Mouse (Mus musculus) cerebellum, postnatal 36 days (tissue): ENCODE data around the gene Sds.

Source experiments
- DNase-seq, 2 experiments: peaks; one replicate each; pipeline ENCODE4 v3.0.0; 2021 to 2022; ENCODE audit warnings: mixed read lengths in 2 of 2

Gene Sds

GRCm38 (mm10) chr5:120440733-120441132, 35.6 kb upstream of the Sds start:
- DNase-seq, result peak; percentile 96 to 97

DNA sequence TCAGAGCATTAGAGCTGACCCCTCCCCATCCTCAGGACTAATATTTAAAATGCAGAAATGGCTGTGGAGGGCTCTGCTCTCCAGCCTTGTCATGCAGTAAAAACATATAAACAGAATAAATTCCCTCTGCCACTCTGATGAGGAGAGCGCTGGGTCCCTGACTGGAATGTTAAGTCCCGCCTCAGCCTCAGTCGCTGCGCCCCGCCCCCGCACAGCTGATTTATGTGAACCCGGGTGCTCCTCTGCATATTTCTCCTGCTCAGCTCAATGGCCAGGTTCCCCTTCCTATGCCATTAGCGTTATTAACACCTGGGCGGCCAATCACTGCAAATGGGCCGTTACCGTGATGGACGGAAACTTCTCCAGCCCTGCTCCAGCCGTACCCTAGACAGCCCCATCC, 29.0 kb upstream of the Sds start:
- DNase-seq, result no peak

DNA sequence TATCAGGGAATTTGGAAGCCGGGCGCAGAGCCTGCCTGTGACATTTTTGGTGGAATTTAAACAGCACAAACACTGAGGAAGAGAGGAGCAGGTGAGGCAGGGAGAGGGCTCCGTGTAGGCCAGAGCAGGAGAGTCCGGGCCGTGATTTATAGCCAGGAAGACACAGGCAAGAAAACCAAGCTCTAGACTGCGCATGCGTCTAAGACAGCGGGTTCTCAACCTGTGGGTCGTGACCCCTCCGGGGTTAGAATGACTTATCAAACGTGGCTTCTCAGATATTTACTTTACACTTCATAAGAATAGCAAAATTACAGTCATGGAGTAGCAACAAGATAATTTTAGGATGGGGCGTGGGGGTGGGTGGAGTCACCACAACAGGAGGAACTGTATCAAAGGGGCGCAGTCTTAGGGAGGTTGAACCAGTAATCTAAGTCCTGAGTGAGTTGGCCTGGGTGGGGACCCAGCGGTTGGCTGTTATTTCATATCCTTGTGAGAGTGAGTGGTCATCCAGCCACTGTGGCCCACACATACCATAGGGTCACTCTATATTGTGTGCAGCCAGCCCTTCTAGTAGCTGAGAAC, 21.5 kb upstream of the Sds start:
- DNase-seq, result no peak

GRCm38 (mm10) chr5:120456253-120456652, 20.1 kb upstream of the Sds start:
- DNase-seq, result no peak

DNA sequence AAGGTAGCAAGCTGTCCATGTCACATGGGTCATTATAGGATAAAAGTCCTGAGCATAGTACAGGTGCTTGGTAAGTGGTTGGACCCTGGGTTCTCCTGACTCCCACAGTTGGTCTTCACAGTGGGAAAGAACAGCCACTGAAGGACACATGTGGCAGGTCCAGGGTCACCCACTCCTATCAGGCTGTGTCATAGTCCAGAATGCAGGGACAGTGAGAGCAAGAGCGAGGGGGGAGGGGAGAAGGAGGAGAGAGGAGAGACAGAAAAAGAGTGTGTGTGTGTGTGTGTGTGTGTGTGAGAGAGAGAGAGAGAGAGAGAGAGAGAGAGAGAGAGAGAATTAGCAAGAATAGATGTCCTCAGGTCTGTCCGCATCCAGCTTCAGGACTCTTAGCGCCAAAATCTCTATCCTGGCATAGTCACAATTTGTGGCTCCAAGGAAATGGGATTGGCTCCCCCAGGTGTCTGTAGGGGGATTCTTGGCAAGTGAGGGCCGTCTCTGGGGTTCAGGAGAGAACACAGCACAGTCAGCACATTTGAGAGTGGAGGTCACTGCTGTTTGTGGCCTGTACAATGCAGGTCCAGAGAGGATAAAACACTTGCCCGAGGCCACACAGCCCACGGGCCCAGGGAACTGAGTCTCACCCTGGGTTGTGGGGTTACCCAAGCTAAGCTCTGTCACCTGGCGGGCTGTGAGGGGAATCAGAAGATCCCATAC, 19.3 kb upstream of the Sds start:
- DNase-seq, result no peak

GRCm38 (mm10) chr5:120457628-120458027, 18.7 kb upstream of the Sds start:
- peak; percentile 68 to 73 for DNase-seq

DNA sequence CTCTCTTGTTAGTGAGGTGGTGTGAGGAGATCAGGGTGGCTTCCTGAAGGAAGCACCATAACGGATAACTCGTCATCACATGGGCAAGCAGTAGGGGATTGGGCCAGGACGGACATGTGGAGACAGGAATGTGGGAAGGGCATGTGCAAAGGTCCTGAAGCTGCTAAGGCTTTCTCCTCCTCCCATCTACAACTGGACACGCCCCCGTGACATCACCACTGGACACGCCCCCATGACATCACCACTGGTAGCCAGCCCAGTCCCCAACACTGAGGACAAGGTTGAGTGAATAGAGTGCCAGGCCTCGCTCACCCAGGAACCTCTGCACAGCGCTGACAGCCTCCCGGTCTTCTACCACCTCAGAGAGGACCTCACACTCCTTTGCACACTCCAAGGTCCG, 17.2 kb upstream of the Sds start:
- DNase-seq, result no peak

DNA sequence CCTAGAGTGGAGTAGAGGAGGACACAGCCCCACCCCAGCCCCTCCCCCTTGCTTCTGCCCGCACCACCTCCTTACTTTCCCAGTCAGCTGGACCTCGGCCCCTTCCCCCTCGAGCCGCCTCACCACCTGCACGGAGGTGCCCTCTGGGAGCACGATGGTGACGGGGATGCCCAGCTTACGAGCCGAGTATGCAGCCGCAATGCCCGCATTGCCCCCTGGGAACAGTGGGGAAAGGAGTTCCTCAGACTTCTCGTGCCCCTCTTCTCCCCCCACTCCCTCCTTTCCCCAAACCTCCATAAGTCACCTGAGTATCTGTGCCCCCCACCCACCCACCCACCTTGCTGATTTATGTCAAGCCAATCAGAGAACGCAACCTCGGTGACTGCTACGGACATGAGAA, 14.4 kb upstream of the Sds start:
- no peak for DNase-seq

- DNase-seq, result no peak
Measured at GRCm38 (mm10) chr5:120464321-120464720, 12.0 kb upstream of the Sds start.

GRCm38 (mm10) chr5:120465062-120465461, 11.3 kb upstream of the Sds start:
- DNase-seq, result peak; percentile 44 to 50

GRCm38 (mm10) chr5:120465860-120466259, 10.5 kb upstream of the Sds start:
- no peak for DNase-seq

- DNase-seq, result no peak
Measured at GRCm38 (mm10) chr5:120467026-120467425, 9.3 kb upstream of the Sds start.

- no peak for DNase-seq
Measured at GRCm38 (mm10) chr5:120468336-120468735, 8.0 kb upstream of the Sds start.

- no peak for DNase-seq
Measured at GRCm38 (mm10) chr5:120468830-120469229, 7.5 kb upstream of the Sds start.

DNA sequence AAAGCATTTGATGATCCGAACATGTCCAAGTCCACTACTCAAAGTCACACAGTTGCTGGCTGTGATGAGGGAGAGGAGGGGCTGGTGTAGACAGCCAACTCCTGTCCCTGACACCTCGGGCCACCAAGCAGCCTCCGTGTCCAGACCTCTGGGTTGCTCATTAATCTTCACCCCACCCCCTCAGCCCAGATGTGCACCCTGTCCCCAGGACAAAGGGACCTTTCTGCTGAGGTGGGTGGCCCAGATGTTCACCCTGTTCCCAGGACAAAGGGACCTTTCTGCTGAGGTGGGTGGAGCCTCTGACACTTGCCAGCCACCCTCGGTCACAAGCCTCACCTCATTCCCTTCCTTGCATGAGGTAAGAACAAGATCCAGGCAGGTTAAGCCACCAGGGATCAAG, 4.8 kb upstream of the Sds start:
- no peak for DNase-seq

- DNase-seq, result no peak
Measured at GRCm38 (mm10) chr5:120472770-120473169, 3.6 kb upstream of the Sds start, which contains the start of gene Sdsl. Sdsl (minus strand) TSS chr5:120472810.

DNA sequence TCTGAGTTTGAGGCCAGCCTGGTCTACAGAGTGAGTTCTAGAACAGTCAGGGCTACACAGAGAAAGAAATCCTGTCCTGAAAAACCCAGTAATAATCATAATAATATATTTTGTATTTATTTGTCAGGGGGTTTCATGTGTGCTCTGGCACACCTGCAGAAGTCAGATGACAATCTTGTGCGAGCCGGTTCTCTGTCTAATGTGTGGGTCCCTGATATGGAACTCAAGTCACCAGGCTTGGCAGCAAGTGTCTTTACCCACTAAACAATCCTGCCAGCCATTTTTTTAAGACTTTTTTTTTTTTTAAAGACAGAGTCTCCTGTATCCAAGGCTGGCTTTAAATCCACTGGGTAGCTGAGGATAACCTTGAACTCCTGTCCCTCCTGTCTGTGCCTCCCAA, 3.0 kb upstream of the Sds start:
- no peak for DNase-seq

DNA sequence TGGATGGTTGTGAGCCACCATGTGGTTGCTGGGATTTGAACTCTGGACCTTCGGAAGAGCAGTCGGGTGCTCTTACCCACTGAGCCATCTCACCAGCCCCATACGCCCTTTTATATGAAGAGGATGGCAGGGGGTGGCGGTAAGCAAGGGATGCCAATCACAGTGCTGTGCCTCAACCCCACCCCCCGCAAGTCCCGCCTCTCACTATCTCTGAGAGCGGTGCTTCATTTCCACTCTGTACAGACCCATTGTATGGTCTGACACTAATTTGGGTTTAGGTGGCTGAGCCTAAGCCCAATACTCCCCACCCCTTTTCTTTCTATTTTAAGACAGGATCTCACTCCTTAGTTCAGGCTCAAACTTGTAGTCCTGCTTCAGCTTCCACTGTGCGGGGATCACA, 465 bp upstream of the Sds start:
- no peak for DNase-seq

DNA sequence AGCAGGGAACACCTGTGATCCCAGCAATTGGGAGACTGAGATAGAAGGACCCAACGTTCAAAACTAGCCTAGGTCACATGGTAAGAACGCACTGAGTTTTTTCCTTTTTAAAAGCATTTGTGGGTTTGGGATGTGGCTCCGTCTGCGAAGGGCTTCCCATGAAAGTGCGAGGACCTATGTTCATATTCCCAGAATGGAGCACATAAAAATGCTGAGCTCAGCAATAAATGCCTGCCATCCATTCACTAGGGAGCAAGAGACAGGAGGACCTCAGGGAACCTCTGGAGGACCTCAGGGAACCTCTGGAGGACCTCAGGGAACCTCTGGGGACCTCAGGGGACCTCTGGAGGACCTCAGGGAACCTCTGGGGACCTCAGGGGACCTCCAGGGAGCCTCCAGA, 1.7 kb downstream of the Sds start:
- DNase-seq, result no peak

DNA sequence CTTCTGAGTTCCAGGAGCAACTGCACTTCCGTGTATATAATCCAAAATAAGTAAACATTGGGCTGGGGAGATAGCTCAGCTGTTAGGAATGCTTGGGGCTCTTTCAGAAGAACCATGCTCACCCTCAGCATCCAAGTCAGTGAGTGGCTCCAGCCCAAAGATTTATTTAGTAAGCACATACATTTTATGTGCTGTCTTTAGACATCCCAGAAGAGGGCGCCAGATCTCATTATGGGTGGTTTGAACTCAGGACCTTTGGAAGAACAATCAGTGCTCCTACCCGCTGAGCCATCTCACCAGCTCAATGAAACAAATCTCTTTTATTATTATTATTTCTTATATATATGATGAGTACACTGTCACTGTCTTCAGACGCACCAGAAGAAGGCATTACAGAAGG, 3.2 kb downstream of the Sds start:
- DNase-seq, result no peak

DNA sequence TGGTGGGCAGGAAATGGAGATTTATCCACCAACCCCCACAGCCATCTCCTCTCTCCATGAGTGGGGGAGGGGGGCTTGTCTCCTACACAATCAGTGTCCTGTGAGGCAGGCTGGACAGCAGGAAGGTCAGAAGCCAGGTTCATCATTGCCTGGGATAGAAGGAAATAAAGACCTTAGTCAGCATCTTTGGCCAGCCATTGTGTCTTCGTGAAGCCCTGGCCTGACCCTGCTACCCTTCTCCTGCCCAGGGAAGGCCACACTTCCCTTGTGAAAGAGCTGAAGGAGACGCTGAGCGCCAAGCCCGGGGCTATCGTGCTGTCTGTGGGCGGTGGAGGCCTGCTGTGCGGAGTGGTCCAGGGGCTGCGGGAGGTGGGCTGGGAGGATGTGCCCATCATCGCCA, 4.9 kb downstream of the Sds start:
- no peak for DNase-seq

DNA sequence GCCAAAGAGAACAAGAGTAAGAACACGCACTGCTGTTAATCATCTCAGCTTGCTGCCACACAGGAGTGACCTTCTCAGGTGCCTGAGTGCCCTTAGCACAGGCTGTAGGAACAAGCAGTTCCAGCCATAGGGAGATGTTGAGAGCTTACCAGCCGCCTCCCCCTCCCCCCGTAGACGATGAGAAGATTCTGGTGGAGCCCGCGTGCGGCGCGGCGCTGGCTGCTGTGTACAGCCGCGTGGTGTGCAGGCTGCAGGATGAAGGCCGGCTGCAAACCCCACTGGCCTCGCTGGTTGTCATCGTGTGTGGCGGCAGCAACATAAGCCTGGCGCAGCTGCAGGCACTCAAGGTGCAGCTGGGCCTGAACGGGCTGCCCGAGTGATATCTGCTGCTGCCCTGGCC, 7.1 kb downstream of the Sds start:
- DNase-seq, result no peak

GRCm38 (mm10) chr5:120487844-120488243, 11.5 kb downstream of the Sds start:
- DNase-seq, result no peak

GRCm38 (mm10) chr5:120490679-120491192, 14.4 kb downstream of the Sds start:
- peak; percentile 56 to 67 for DNase-seq

- DNase-seq, result no peak
Measured at GRCm38 (mm10) chr5:120492437-120492836, 16.1 kb downstream of the Sds start.
